Mouse (Mus musculus): ENCODE measurements around the gene Hoxa3. TPM values are rescaled to one million over a fixed set of nuclear protein-coding genes. Genes with fewer than 3 reads are reported as not detected.

The Hoxa3 gene
- polyA plus RNA-seq, 2 experiments: 3.4 to 12.0 TPM

GRCm38 (mm10) chr6:52219234-52219942 is 6.3 kb upstream of the Hoxa3 start:
- TF ChIP-seq POLR2A (IDR thresholded peaks at IDR 0.05; ENCODE audit: borderline replicate concordance, extremely low read depth, insufficient read depth, insufficient read length): no peak
- H3K4me3 ChIP-seq (replicated peaks; ENCODE audit: low read length): peak overlapping the region; percentile 90; the same call in 1 of the 2 replicates
- no peak overlapping the region for H3K27ac ChIP-seq (replicated peaks; ENCODE audit: low read depth, low read length)
- no peaks in the 10 kb centered on the region for H3K9me3 ChIP-seq (ENCODE audit: control insufficient read depth, low read length)
- peaks cover 12% of the 10 kb centered on the region for H3K36me3 ChIP-seq (ENCODE audit: control insufficient read depth, insufficient read depth, low read length)
- peaks cover 20% of the 10 kb centered on the region for H3K27me3 ChIP-seq (ENCODE audit: control insufficient read depth, insufficient read depth, low read length)
- WGBS: 61% methylated on average over 9 of the region's 9 CpGs
- DNase-seq (ENCODE audit: low spot score) (no peak), ATAC-seq (ENCODE audit: low FRiP score, low read depth) (no peak)
- peaks cover 41% of the 10 kb centered on the region for H3K4me1 ChIP-seq (ENCODE audit: control insufficient read depth, insufficient read depth, low read length)
- H3K9ac ChIP-seq (ENCODE audit: low read depth, low read length, severe bottlenecking): 0 out of 2 replicates have a peak overlapping the region, but pooled peaks have one; percentile 100
- peak overlapping the region; percentile 96 for H3K4me2 ChIP-seq (replicated peaks; ENCODE audit: low read depth, low read length, severe bottlenecking)

DNA sequence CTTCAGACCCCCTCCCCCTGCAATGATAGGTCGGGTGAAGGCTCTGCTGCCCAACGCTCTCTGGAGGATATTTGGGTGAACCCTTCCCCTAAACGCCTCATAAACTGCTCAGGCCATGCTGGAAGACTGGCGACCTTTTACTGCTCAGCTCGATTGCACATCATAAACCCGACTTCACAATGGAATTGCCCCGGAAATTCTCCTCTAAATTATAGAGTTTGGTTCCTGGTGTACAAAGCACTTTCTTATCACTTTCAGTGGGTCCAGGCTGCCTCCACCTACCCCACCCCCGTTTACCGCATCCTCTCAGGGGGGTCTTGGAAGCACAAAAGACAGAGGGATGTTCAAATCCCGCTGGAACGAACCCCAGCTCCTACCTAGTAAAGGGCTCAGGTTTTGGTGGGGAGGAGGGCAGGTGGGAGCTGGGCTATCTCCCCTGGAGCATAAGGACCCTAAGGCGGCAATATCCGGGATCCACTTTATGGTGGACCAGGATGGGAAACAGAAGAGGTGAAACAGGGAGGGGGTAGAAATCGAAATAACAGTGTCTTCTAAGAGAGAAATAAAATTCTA is 5.6 kb upstream of the Hoxa3 start:
- Histone ChIP-seq H3K9me3 (ENCODE audit: control insufficient read depth, low read length) (no peaks in the 10 kb centered on the region), H3K36me3 (ENCODE audit: control insufficient read depth, insufficient read depth, low read length) (peaks cover 6% of the 10 kb centered on the region; the same call in 1 of the 2 replicates), H3K27me3 (ENCODE audit: control insufficient read depth, insufficient read depth, low read length) (peaks cover 23% of the 10 kb centered on the region), H3K4me2 (replicated peaks; ENCODE audit: low read depth, low read length, severe bottlenecking) (peak overlapping the region; percentile 96; the same call in 1 of the 2 replicates), H3K4me3 (replicated peaks; ENCODE audit: low read length) (peak overlapping the region; percentile 65), H3K4me1 (ENCODE audit: control insufficient read depth, insufficient read depth, low read length) (peaks cover 43% of the 10 kb centered on the region), H3K9ac (ENCODE audit: low read depth, low read length, severe bottlenecking) (peak overlapping the region; percentile 71; the same call in 1 of the 2 replicates), H3K27ac (replicated peaks; ENCODE audit: low read depth, low read length) (no peak overlapping the region)
- 22% methylated on average over 14 of the region's 14 CpGs for WGBS
- ATAC-seq (ENCODE audit: low FRiP score, low read depth) (no peak), DNase-seq (ENCODE audit: low spot score) (no peak)
- TF ChIP-seq POLR2A (IDR thresholded peaks at IDR 0.05; ENCODE audit: borderline replicate concordance, extremely low read depth, insufficient read depth, insufficient read length): no peak

DNA sequence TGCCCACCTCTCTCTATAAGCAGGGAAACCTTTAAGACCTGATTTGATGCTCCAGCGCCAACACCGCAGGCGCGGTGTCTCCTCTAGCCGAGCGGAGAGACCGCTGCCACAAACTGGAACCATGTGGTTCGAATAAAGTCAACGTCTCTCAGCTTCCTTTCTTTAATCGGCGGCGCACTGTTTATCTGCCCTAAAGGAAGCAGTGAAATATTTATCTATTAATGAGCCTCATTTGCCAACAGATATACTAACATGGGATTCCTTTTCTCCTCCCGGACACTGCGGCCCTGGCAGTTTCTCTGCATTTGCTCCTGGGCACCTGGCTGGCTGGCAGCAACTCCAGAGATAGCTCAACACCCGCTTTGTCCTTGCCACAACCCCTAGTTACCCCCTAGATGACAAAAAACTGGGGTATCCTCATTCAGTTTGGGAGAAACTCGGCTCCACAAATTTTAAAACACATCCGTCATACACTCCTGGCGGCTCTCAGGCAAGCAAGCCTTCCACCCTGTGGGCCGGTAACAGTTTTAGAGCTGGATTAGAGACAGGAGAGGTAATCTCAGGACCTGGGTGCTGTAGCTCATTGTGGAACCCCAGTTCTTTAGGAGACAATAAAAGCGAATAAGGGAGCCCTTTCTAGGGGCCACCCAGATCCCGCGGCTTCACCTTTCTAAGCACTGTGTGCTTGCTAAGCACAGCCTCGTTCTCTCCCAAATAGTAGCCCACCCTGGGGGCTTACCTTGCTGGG is 4.9 kb upstream of the Hoxa3 start:
- WGBS: 11% methylated on average over 23 of the region's 23 CpGs
- H3K27ac ChIP-seq (replicated peaks; ENCODE audit: low read depth, low read length): peak overlapping the region; percentile 89
- peak; percentile 59 for DNase-seq (ENCODE audit: low spot score)
- H3K9me3 ChIP-seq (ENCODE audit: control insufficient read depth, low read length): no peaks in the 10 kb centered on the region
- peaks cover 45% of the 10 kb centered on the region for H3K4me1 ChIP-seq (ENCODE audit: control insufficient read depth, insufficient read depth, low read length)
- H3K27me3 ChIP-seq (ENCODE audit: control insufficient read depth, insufficient read depth, low read length): peaks cover 23% of the 10 kb centered on the region
- no peaks in the 10 kb centered on the region for H3K36me3 ChIP-seq (ENCODE audit: control insufficient read depth, insufficient read depth, low read length)
- H3K9ac ChIP-seq (ENCODE audit: low read depth, low read length, severe bottlenecking): peak overlapping the region; percentile 71
- H3K4me3 ChIP-seq (replicated peaks; ENCODE audit: low read length): peak overlapping the region; percentile 65
- no peak for ATAC-seq (ENCODE audit: low FRiP score, low read depth)
- peak overlapping the region; percentile 96 for H3K4me2 ChIP-seq (replicated peaks; ENCODE audit: low read depth, low read length, severe bottlenecking)
- TF ChIP-seq POLR2A (IDR thresholded peaks at IDR 0.05; ENCODE audit: borderline replicate concordance, extremely low read depth, insufficient read depth, insufficient read length): no peak

DNA sequence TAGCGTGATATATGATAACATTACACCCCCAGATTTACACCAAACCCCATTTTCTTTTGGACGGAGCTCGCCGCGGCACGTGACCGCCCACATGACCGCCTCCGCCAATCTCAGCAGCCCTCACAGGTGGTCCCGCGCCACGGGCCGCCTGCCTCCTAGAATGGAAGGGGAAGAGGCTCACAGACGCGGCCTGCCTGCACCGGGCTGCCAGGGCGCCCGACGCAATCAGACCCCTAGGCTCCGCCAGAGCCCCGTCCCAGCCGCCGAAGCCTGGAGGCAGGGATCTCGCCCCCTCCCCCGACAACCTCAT is 4.3 kb upstream of the Hoxa3 start:
- TF ChIP-seq POLR2A (IDR thresholded peaks at IDR 0.05; ENCODE audit: borderline replicate concordance, extremely low read depth, insufficient read depth, insufficient read length): 0 out of 2 replicates have a peak, but pooled peaks have one; percentile 59
- Histone ChIP-seq H3K4me1 (ENCODE audit: control insufficient read depth, insufficient read depth, low read length) (peaks cover 45% of the 10 kb centered on the region), H3K27ac (replicated peaks; ENCODE audit: low read depth, low read length) (peak overlapping the region; percentile 89), H3K4me3 (replicated peaks; ENCODE audit: low read length) (peak overlapping the region; percentile 65), H3K9ac (ENCODE audit: low read depth, low read length, severe bottlenecking) (peak overlapping the region; percentile 71), H3K27me3 (ENCODE audit: control insufficient read depth, insufficient read depth, low read length) (peaks cover 23% of the 10 kb centered on the region), H3K4me2 (replicated peaks; ENCODE audit: low read depth, low read length, severe bottlenecking) (peak overlapping the region; percentile 96), H3K9me3 (ENCODE audit: control insufficient read depth, low read length) (no peaks in the 10 kb centered on the region), H3K36me3 (ENCODE audit: control insufficient read depth, insufficient read depth, low read length) (no peaks in the 10 kb centered on the region)
- DNase-seq (ENCODE audit: low spot score): peak; percentile 91
- 2% methylated on average over 24 of the region's 25 CpGs for WGBS
- peak; percentile 73 for ATAC-seq (ENCODE audit: low FRiP score, low read depth)
